Mouse (Mus musculus) thymus, adult 2 months (tissue): ENCODE data around the gene Car7.

ENCODE experiments used
- CTCF ChIP-seq: fragments of 200-500 bp; IDR thresholded peaks from 2 replicates; pipeline ENCODE4 v1.5.1; 2012; ENCODE audit warnings: mild to moderate bottlenecking, control low read depth, low read length, moderate library complexity, borderline replicate concordance; ENCODE audit not compliant: control insufficient read depth, poor library complexity, insufficient read depth; ENCODE audit errors: extremely low read depth
- POLR2A ChIP-seq: fragments of 200-500 bp; IDR thresholded peaks from 2 replicates; pipeline ENCODE4 v1.6.1; 2012; ENCODE audit warnings: mild to moderate bottlenecking, low read length, control low read depth, moderate library complexity; ENCODE audit not compliant: control insufficient read depth, poor library complexity, insufficient read depth; ENCODE audit errors: extremely low read depth

- no peak for TF ChIP-seq CTCF
- TF ChIP-seq POLR2A: no peak
Observed at GRCm38 (mm10) chr8:104517872-104518271, 16.6 kb upstream of the Car7 start.
